8 mouse cellular contexts compared by ENCODE assay signal in the genomic region with DNA sequence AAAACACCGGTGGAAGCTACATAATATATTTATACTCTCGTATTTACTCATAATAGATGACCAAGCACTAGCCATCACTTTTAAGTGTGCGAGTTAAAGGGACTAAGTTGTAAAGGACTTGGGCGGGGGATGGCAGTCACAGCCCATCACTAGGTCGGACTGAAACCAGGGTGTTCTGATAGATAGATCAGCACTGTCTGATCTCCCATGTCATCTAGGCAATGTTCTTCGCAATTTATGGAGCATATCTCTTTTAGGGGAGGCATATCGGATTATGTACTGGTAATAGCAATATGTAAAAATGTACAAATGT. TPM values are rescaled to one million over a fixed set of nuclear protein-coding genes. Genes with fewer than 3 reads are reported as not detected.
DNase-seq lines count a peak whose midpoint lies in the region; ATAC-seq and TF ChIP-seq lines count a peak whose summit lies in the region.

No protein-coding gene starts in this region.

- no peak for DNase-seq in kidney, postnatal 14 days
- DNase-seq in hindbrain, postnatal 0 days (ENCODE audit: low spot score), result no peak
- DNase-seq in cerebellum, postnatal 4 days (ENCODE audit: low spot score in 2 of 2), result no peak
- no peak for DNase-seq in adrenal gland, adult (ENCODE audit: inconsistent age in 2 of 2, low spot score in 1 of 2)
- DNase-seq in frontal cortex, postnatal 10 days (ENCODE audit: low spot score in 2 of 2), result no peak

- peak overlapping the region; percentile 65 for H3K9ac ChIP-seq in kidney, embryonic 14.5 days (ENCODE audit: low read depth, low read length)
- H3K9ac ChIP-seq in embryonic facial prominence, embryonic 12.5 days, result peak overlapping the region; percentile 43; the same call in 1 of the 2 replicates
- H3K9ac ChIP-seq in hindbrain, postnatal 0 days (replicated peaks; ENCODE audit: low read length), result peak overlapping the region; percentile 44; the same call in 1 of the 2 replicates
- H3K9ac ChIP-seq in neural tube, embryonic 12.5 days, result peak overlapping the region; percentile 64; the same call in 1 of the 2 replicates

- H3K4me2 ChIP-seq in kidney, embryonic 14.5 days (replicated peaks; ENCODE audit: low read depth, low read length), result peak overlapping the region; percentile 67
- peak overlapping the region; percentile 61 for H3K4me2 ChIP-seq in embryonic facial prominence, embryonic 12.5 days (replicated peaks)
- H3K4me2 ChIP-seq in hindbrain, postnatal 0 days (ENCODE audit: low read depth, low read length), result peak overlapping the region; percentile 95
- peak overlapping the region; percentile 76 for H3K4me2 ChIP-seq in neural tube, embryonic 12.5 days (replicated peaks)

- H3K36me3 ChIP-seq in kidney, embryonic 14.5 days (ENCODE audit: control insufficient read depth, insufficient read depth, low read length), result no peaks in the 10 kb centered on the region; the same call in 1 of the 2 replicates
- no peaks in the 10 kb centered on the region for H3K36me3 ChIP-seq in embryonic facial prominence, embryonic 12.5 days
- no peaks in the 10 kb centered on the region for H3K36me3 ChIP-seq in hindbrain, postnatal 0 days (ENCODE audit: insufficient read depth, low read length)
- no peaks in the 10 kb centered on the region for H3K36me3 ChIP-seq in neural tube, embryonic 12.5 days

- no peaks in the 10 kb centered on the region for H3K9me3 ChIP-seq in kidney, embryonic 14.5 days (ENCODE audit: control insufficient read depth, low read length)
- no peaks in the 10 kb centered on the region for H3K9me3 ChIP-seq in embryonic facial prominence, embryonic 12.5 days
- no peaks in the 10 kb centered on the region for H3K9me3 ChIP-seq in hindbrain, postnatal 0 days (ENCODE audit: low read length)
- no peaks in the 10 kb centered on the region for H3K9me3 ChIP-seq in neural tube, embryonic 12.5 days

- H3K4me3 ChIP-seq in kidney, embryonic 14.5 days (ENCODE audit: low read length), result peak overlapping the region; percentile 68
- peak overlapping the region; percentile 52 for H3K4me3 ChIP-seq in embryonic facial prominence, embryonic 12.5 days
- H3K4me3 ChIP-seq in hindbrain, postnatal 0 days (ENCODE audit: low read length), result peak overlapping the region; percentile 75
- H3K4me3 ChIP-seq in neural tube, embryonic 12.5 days, result peak overlapping the region; percentile 58

- H3K27ac ChIP-seq in kidney, embryonic 14.5 days (ENCODE audit: low read depth, low read length), result peak overlapping the region; percentile 95
- no peak overlapping the region for H3K27ac ChIP-seq in embryonic facial prominence, embryonic 12.5 days
- no peak overlapping the region for H3K27ac ChIP-seq in hindbrain, postnatal 0 days
- H3K27ac ChIP-seq in neural tube, embryonic 12.5 days, result no peak overlapping the region

- no peaks in the 10 kb centered on the region for H3K27me3 ChIP-seq in kidney, embryonic 14.5 days (ENCODE audit: control insufficient read depth, insufficient read depth, low read length)
- no peaks in the 10 kb centered on the region for H3K27me3 ChIP-seq in embryonic facial prominence, embryonic 12.5 days
- H3K27me3 ChIP-seq in hindbrain, postnatal 0 days (ENCODE audit: insufficient read depth, low read length), result no peaks in the 10 kb centered on the region
- H3K27me3 ChIP-seq in neural tube, embryonic 12.5 days (replicated peaks), result no peaks in the 10 kb centered on the region

- TF ChIP-seq CTCF in hindbrain, postnatal 0 days (IDR thresholded peaks at IDR 0.05; ENCODE audit: low read depth), result no peak

- ATAC-seq in kidney, embryonic 14.5 days (ENCODE audit: low FRiP score, low TSS enrichment), result peak; percentile 34
- no peak for ATAC-seq in embryonic facial prominence, embryonic 12.5 days (ENCODE audit: insufficient number of reproducible peaks, insufficient read depth, low FRiP score, low TSS enrichment)
- ATAC-seq in hindbrain, postnatal 0 days, result no peak
- peak; percentile 41; the same call in 1 of the 2 replicates for ATAC-seq in neural tube, embryonic 12.5 days (ENCODE audit: low FRiP score, low read depth)

- no peaks in the 10 kb centered on the region for H3K4me1 ChIP-seq in kidney, embryonic 14.5 days (ENCODE audit: control insufficient read depth, insufficient read depth, low read length)
- no peaks in the 10 kb centered on the region for H3K4me1 ChIP-seq in embryonic facial prominence, embryonic 12.5 days
- no peaks in the 10 kb centered on the region; the same call in 1 of the 2 replicates for H3K4me1 ChIP-seq in hindbrain, postnatal 0 days (ENCODE audit: insufficient read depth, low read length)
- H3K4me1 ChIP-seq in neural tube, embryonic 12.5 days, result no peaks in the 10 kb centered on the region

- 5% methylated on average over 7 of the region's 7 CpGs for WGBS in kidney, embryonic 14.5 days
- 25% methylated on average over 7 of the region's 7 CpGs for WGBS in embryonic facial prominence, embryonic 12.5 days
- 19% methylated on average over 7 of the region's 7 CpGs for WGBS in hindbrain, postnatal 0 days
- 17% methylated on average over 7 of the region's 7 CpGs for WGBS in neural tube, embryonic 12.5 days

RNA-seq across cellular contexts. Expression of a gene that starts 1.1 kb away (rescaled TPM):
- polyA plus RNA-seq in kidney, embryonic 14.5 days (2014; fragmentation: Nextera tagmentation; extraction: Ambion mirVana), result 69.5 and 103 TPM in 2 replicates
- 24.5 and 24.8 TPM in 2 replicates for polyA plus RNA-seq in embryonic facial prominence, embryonic 12.5 days (2016; fragmentation: Nextera tagmentation; extraction: Ambion mirVana)
- 23.5 and 26.1 TPM in 2 replicates for total RNA-seq in hindbrain, postnatal 0 days (2014; rRNA removed)
- 11.3 and 11.6 TPM in 2 replicates for polyA plus RNA-seq in hindbrain, postnatal 0 days (2015; fragmentation: Nextera tagmentation; extraction: Ambion mirVana)
- 31.7 and 36.0 TPM in 2 replicates for polyA plus RNA-seq in neural tube, embryonic 12.5 days (2016; fragmentation: Nextera tagmentation; extraction: Ambion mirVana)

Comparison
In these comparisons a context has a peak if more than half of its experiments do, and no peak if none do; other contexts are left out.
1. ATAC-seq: peak in kidney, embryonic 14.5 days (single experiment) and neural tube, embryonic 12.5 days (single experiment); none in embryonic facial prominence, embryonic 12.5 days (single experiment) and hindbrain, postnatal 0 days (single experiment).
2. Peak in every context shown above with its lines, with median percentiles within 50 percentile points of each other: H3K4me2 ChIP-seq, H3K4me3 ChIP-seq and H3K9ac ChIP-seq.